Mouse (Mus musculus) ZHBTc4 (cell line): ENCODE measurements around the gene Xrra1.
A peak's percentile ranks its signal among the peaks of the same experiment; 100 is the strongest.

Source experiments
- DNase-seq: peaks from one replicate; pipeline ENCODE4 v3.0.0-alpha.2; 2011; ENCODE audit warnings: low read depth, low spot score

The Xrra1 gene

DNA sequence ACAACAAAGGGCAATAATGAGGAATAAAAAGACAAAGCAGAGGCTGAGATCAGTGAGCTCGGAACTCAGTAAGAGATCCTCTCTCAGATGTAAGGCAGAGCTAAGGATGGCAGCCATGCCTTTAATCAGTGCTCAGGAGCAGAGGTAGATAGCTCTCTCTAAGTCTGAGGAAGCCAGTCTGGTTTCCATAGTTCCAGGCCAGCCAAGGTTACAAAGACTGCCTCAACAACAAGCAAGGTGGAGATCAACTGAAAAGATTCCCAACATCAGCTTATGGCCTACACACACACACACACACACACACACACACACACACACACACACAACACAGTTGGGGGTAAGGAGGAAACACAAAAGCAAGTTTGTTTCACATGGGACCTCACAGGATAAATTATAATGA is 7.8 kb upstream of the Xrra1 start:
- DNase-seq = no peak

DNA sequence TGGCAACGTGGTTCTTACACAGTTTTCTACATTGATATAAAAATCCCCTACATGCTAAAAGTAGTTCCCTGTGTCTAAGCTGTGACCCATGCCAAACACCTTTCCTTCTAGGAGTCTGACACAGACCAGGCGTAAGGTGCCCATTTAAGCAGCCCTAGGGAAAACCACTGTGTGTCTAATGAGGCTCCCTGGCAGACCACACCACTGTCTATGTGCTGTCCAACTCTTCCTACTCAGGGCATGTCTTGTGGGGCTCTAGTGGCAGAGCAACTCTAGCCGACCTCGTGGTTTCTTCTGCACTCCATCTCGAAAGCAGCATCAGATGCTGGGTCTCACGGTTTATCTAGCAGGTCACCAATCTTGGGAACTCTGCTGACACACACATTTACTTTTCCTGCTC is 7.3 kb upstream of the Xrra1 start:
- no peak for DNase-seq

DNA sequence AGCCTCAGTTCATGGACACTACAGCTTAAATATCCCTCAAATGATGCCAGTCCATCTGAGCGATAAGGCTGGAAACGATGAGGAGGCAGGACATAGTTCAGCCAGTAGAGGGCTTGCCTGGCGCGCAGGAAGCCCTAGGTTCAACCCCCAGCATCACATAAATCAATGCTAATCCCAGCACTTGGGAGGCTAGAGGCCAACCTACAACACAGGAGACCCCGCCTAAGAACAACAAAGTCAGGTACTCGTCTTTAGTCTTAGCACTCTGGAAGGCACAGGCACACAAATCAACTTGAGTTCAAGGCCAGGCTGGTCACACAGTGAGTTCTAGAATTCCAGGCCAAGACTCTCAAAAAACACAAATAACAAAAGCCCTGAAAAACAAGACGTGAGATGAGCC is 5.6 kb upstream of the Xrra1 start:
- peak; percentile 70 for DNase-seq

DNA sequence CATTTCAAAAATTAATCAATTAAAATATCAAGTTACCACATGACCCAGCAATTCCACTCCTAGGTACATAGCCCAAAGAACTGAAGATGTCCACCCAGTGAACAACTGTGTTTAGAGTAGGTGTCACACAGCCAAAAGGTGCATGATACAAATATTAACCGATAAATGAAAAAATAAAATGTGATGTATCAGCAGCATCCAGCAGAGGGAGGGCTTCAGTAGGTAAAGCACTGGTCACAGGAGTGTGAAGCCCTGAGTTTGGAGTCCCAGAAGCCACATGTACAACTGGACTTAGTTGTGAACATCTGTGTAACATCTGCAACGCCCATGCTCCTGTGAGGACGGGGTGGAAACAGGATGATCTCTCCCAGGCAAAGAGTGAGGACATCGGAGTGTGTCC is 4.6 kb upstream of the Xrra1 start:
- no peak for DNase-seq

DNA sequence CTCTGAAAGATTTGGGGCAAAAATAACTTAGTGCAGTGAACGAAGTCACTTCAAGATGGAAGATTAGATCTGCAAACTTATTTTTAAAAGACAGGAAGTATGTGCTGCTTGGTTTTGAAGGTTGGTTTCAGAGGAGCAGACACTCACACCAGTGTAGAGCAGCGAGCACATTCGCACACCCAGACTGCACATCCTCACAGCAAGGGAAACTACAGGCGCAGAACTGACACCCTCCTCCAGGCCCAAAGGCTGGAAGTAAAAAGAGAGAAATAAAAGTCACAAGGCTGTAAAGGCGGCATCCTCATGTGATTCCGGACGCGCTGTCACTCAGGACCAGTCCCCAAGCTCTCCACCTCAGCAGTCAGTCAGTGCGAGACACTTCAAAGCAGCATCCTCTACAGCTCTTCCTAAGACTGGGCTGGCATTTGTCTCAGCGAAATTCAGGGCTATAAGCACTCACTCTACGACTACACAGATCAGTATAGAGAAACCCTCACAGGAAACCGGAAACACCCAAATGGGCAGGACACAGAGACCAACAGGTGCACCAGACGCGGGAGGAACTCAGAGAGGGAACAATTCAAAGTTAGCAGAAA is 2.6 kb upstream of the Xrra1 start:
- DNase-seq = no peak

DNA sequence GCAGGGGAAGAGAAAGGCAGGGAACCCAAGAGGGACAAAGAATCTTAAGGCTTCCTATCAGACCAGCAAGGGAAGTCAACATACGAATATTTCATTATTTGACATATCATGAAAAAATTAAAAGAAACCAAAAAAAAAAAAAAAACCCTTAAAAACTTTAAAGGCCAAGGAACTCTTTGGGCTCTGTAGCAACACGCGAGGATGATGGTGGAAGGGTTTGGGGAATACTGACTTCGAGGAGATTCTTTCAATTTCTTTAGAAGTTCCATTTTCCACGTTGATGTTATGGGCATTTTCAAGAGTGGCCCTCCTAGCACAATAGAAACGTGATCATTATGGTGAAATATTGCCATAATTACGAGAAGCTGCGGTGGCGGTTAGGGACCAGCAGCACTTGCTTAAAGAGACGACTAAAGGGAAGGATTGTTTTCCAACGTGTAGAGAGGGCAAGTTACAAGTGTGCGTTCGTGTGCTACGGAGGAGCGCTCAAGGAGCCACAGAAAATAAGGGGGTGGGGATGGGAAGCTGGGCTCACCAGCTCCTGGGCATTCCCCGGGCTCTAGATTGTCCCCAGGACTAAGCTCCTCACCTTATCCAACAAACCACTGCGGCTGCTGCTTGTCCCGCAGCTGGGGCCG is 622 bp upstream of the Xrra1 start:
- no peak for DNase-seq

DNA sequence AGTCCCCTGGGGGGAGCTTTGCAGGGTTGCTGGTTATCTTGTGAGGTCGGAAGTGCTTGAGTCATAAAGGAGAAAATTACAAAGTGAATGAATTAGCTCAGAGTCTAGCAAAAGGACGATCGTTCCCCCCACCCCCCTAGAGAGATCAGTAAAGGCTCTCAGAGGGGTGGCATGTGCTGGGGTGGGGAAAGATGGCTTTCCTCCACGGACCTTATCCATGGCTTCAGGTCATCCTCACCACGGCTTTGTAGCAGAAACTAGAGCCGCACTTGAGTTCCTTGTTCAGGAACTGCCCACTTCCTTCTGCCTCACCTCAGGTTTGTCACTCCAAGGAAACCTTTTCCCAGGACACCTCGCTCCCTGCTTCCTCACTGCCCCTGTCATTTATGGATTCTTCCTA is 4.4 kb downstream of the Xrra1 start, which contains the start of gene Spcs2:
Spcs2 (minus strand) TSS at position 101 of the 400 bp plus-strand sequence.
- DNase-seq = no peak

DNA sequence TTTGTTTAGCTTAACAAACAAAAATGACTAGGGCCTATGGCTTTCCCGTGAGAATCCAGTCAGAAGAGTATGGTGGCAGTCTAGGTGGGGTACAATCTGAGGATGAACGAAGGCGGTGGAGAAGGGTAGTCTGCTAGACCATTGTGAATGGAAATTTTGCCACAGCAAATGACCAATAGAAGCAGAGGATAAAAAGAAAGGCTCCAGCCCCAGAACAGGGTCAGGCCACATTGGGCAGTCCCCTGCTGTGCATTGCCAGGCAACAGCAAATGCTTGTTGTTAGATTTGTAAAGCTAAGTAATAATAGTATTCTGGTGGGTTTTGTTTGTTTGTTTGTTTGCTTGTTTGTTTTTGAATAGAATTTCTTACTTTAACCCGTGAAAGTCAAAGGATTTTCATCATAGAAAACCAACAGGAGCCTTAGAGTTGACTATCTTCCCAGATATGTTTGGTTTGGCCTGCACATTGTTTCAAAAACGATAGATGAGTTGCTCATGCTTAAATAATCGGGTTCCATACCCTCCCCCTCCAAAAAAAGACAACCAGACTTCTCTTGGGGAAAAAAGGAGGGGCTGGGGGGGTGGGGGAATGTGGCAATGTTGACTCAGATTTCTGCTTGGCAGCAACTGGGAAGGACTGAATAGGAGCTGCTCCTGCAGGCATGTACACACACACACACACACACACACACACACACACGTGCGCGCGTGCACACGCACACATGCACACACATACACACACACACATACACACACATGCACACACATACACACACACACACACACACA is 5.5 kb downstream of the Xrra1 start:
- no peak for DNase-seq

DNA sequence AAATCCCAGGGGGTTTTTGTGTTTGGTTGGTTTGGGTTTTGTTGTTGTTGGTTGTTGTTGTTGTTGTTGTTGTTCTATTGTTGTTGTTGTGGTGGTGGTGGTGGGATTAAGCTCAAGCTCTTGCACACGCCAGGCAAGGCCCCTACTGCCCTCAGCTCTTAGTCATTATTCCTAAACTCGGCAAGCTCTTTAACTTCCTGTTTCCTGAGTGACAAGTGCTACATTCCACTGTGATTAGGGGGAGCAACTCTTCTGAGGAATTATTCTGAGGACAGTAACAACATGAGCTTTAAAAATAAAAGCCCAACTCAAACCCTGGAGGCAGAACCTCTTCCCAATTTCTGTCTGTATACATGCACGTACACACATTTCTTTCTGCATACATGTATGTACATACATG is 6.3 kb downstream of the Xrra1 start:
- no peak for DNase-seq

DNA sequence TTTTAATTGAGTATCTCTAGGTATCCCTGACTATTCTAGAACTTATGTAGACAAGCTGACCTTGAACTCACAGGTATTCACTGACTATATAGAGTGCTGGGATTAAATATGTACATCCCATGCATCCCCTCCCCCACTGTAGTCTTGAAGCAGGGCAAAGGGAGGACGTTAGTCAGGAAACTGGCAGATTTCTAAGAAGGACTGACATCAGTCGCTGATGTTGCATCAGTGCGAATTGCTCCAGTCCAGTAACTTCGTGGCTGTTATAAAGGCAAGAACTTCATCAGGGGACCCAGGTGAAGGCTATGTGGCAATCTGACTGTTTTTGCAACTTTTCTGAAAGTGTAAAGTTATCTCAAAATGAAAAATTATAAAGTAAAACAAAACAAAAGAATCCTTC is 10.4 kb downstream of the Xrra1 start:
- no peak for DNase-seq

DNA sequence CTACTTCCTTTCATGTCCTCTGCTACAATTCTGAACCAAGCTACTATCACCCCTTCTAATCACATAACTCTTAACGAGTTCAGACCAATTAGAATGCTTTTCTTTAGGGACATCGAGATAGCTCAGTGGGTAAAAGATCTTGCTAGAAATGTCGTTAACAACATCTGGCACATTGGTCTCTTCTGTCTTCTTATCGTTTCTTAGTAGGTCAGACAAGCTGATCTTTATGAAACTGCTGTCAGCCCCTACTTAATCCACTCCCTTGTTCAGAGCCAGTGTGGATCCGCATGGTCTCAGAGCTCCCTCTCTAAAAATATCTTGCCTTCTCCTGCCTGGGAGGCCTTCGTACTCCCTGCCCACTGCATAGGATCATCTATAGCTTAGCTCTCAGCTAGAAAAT is 15.0 kb downstream of the Xrra1 start:
- DNase-seq = no peak

DNA sequence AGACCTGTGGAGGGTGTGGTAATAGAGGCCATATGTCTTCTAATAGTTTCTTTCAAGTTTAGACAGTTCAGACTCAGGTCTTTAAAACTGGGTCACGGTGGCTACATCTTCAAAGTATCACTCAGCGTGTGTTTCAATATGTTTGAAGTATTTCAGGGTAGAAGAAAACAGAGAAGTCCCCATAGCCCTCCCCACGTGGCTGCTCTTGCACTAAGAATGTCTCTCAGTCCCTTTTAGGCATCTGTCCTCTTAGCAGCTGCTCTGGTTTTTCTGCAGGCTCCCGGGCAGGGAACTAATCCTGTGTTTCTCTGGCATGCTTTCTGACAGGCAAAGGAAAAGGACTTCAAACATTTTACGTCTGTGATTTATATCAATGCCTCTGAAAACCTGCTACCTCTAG is 17.0 kb downstream of the Xrra1 start:
- DNase-seq = no peak

DNA sequence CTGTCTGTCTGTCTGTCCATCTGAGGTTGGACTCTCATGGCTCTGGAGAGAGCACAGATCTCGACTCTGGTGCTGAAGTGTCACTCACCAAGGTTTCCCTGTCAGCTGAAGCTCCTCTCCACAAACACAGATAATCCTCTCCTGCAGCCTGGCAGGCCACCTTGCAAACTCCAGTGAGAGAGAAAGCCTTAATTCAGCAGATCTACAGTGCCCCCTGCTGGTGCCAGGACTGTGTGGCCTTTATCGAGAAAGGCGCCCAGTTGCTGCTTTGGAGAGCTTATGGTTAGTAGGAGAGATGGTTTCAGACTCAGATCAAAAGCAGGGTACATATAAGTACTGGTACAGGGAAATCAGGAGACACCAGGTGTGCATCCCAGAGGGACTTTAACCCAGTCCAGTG is 17.4 kb downstream of the Xrra1 start:
- DNase-seq = peak; percentile 84

DNA sequence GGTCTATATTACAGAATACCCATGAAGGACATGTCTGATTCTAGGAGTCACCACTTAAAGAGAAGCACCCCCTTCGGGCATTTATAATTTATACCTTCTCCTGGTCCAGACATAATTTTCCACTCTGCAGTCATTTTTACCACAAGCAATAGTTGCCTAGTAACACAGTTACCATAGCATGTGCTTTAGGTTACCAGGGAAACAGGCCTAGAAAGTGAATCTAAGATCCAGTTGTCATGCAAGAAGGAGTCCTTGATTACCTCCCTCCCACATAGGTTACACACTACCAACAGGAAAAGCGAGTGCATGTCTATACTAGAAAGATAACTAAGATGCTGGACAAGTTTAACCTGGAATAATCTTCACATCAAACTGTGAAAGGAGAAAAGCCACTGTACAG is 19.3 kb downstream of the Xrra1 start:
- DNase-seq = no peak

DNA sequence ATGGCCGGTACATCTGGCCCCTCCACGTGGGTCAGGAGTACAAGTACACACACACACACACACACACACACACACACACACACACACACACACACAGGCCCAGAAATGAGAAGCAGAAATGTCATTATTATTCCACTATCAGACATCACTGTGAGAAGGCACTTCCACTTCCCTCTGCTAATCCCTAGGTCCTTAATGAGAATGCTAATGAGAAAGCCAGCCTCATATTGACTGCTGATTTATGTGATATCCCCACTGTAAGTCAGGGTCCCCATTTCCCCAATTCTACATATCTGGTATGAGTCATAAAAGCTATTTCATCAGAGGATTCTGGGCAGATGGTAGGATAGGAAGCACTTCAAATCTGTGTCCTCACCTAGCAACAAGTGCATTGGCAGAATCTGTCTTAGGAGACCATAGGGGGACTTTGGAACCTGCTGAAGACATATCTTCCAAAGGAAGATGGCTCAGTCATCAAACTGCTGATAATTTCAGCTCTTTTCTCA is 28.4 kb downstream of the Xrra1 start:
- no peak for DNase-seq

DNA sequence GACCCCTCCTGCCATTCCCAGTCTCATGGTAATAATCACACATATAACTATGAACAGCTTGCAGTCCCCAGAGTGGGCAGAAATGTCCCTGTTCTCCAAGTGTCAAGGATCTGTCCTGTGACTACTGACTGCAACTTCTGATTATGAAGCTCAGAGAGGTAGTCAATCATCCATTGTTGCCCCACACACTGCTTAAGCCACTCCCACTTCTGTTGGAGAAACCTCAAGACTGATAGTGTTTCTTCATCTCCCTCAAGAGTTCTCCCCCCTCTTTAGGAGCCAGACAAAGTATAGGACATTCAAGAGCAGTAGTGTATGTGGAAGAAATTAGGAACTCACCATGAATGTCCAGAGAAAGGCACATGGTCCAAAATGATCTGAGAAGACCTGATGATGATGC is 28.8 kb downstream of the Xrra1 start:
- no peak for DNase-seq

DNA sequence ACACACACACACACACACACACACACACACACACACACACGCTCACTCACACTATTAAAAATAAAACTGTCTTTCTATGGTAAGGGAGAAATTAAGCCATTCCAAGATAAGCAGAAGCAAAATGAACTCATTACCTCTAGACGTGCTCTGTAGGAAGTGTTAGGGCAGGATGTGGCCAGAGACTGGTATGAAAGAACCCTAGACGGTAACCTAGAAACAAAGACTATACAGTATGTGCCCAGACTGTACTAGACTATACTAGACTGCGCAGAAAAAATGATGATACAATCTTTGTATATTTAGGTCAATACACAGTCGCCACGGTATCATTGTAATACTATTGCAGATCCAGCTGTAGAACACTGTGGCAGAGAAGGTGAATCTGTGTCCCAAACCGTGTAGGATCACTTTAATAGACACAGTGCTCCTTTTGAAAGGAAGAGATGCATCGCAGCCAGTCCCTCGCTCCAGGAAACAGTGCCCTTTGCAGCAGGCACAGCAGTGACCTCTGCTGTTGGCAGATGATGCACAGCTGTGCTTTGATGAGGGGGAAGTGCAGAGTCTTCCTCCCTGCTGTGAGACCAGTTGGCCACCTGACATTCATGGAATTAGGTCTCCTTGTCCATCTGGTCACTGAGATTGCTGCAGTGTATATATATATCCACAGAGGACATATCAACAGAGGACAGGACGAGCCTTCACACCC is 30.4 kb downstream of the Xrra1 start:
- no peak for DNase-seq

DNA sequence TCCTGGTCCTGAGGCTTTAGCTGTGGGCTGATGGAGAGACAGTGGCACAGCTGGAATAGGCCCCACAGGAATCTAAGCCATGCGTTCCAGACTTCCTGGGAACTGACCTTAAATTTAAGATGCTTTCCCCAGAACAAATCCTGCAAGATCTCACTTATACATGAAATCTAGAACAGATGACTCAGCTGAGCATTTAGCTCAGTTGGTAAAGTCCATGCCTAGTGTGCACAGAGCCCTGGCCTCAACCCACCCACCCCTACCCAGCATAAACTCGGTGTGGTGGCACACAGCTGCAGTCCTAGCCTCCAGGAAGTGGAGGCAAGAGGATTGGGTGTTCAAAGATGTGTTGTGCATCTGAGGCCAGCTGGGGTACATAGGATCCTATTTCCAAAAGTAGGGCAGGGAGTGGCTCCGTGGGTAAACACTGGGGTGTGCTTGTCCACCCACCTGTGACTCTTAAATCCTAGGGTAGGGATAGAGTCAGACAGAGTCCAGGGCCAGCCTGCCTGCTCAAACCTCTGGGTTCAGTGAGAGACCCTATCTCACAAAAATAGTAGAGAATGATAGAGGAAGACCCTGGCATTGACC is 31.3 kb downstream of the Xrra1 start:
- no peak for DNase-seq

DNA sequence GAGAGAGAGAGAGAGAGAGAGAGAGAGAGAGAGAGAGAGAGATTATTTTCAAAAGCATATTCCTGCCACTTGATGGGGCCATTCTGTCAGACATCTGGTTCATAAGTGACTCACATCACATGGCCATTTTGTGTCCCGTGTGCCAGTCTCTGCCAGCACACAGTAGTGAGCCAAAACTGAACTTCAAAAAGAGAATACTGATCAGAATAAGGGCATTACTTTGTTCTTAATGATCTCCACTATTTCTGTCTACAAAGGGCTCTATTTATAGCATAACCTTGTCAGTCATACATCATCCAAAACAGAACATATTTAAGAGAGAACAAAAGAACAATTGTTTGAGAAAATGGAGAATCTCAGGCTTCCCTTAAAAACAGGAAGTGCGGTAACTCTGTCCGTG is 32.6 kb downstream of the Xrra1 start:
- no peak for DNase-seq

DNA sequence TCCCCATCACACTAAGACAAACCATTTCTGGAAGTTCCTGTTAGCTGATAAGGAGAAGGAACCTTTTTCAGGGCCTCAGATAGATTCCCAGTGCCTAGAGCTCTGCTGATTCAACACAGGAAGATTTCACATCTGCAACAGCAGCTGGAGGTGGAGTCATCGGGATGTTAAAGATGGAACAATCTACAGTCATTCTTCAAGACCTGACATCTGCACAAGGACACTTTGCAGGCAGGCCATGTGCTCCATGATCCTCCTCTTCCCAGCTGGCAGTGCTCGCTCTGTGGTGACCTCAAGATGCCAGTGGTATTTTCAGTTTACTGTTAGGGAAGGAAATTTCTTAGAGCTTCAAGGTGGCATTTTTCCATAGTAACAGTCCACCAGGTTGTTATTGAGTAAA is 33.4 kb downstream of the Xrra1 start:
- DNase-seq = no peak

DNA sequence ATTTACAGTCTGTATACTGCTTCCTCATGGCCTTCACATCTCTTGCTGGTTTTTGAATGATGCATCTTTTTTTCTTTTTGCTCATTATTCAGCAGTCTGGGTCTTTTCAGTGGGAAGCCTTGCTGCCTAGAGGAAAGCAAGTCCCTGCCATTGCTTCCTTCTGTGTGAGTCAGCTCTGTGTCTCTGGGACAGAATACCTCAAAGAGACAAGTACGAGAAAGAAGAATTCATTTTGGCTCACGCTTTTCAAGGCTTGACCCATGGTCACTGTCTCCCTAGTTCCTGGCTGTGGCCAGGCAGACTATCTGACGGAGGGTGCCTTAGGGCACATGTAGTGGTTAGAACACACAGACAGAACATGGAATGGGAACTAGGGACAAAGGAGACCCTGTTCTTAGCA is 35.1 kb downstream of the Xrra1 start:
- no peak for DNase-seq

DNA sequence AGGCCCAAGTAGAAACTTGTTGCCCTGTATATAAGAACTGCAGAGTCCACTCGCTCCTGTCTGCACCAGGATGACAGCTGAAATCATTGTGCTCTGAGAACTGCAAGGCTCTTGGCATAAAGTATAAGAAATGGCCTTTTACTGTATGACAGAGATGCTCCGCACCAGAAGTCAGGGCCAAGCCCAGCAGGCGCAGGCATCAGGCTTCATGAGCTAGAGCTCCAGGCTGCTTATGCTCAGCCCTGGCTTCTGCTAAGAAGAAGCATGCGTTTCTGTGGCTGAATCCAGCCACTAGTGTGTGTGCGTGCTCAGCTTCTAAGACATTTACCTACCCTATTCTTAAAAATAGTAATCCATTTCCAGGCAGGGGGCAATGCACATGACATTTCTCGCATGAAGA is 35.6 kb downstream of the Xrra1 start:
- no peak for DNase-seq
